Mouse (Mus musculus) forebrain, postnatal 0 days (tissue): Measurements from ENCODE around the gene Rgs16. TPM values are rescaled to one million over a fixed set of nuclear protein-coding genes. Genes with fewer than 3 reads are reported as not detected.

Experiments
- ATAC-seq: fragments of 200-750 bp; cut with Nextera tagmentation; 2 replicates; pipeline ENCODE4 v1.8.0; 2017; ENCODE audit warnings: mild to moderate bottlenecking, moderate library complexity
- DNase-seq: peaks from one replicate; pipeline ENCODE4 v3.0.0-alpha.2; 2015
- H3K27ac ChIP-seq: fragments of 300-500 bp; sonication (generic); 2 replicates; pipeline ENCODE4 v1.5.1; 2014; ENCODE audit warnings: low read depth, mild to moderate bottlenecking, antibody characterized with exemption, low read length, moderate library complexity, mixed read lengths
- H3K27me3 ChIP-seq: fragments of 300-500 bp; sonication (generic); 2 replicates; pipeline ENCODE4 v1.6.1; 2014; ENCODE audit warnings: mild to moderate bottlenecking, low read length, mixed read lengths; ENCODE audit not compliant: insufficient read depth
- H3K36me3 ChIP-seq: fragments of 300-500 bp; sonication (generic); 2 replicates; pipeline ENCODE4 v1.6.1; 2014; ENCODE audit warnings: mild to moderate bottlenecking, moderate library complexity; ENCODE audit not compliant: insufficient read depth
- H3K4me1 ChIP-seq: fragments of 300-500 bp; sonication (generic); 2 replicates; pipeline ENCODE4 v1.6.1; 2014; ENCODE audit warnings: antibody characterized with exemption; ENCODE audit not compliant: insufficient read depth
- H3K4me2 ChIP-seq: fragments of 300-500 bp; sonication (generic); 2 replicates; pipeline ENCODE4 v1.6.1; 2014; ENCODE audit warnings: low read depth, mild to moderate bottlenecking, moderate library complexity
- H3K4me3 ChIP-seq: fragments of 300-500 bp; sonication (generic); 2 replicates; pipeline ENCODE4 v1.5.1; 2014; ENCODE audit warnings: low read depth, low read length, mixed read lengths
- H3K9ac ChIP-seq: fragments of 300-500 bp; sonication (generic); 2 replicates; pipeline ENCODE4 v1.6.1; 2014; ENCODE audit warnings: mild to moderate bottlenecking
- H3K9me3 ChIP-seq: fragments of 300-500 bp; sonication (generic); 2 replicates; pipeline ENCODE4 v1.6.1; 2016; ENCODE audit warnings: low read length
- CTCF ChIP-seq: sonication (generic); IDR thresholded peaks from 2 replicates; pipeline ENCODE4 v1.5.1; 2016; ENCODE audit warnings: antibody characterized with exemption, control low read depth, low read depth
- WGBS: fragments of 180-500 bp; shearing (Covaris S2); extraction: QIAGEN DNeasy Blood & Tissue Kit; methylation state at CpG from one replicate; pipeline ENCODE4 v1.1.7; 2014; 5-methylcytosine and 5-hydroxymethylcytosine counted together
- polyA plus RNA-seq: library from polyadenylated mRNA; unstranded; fragments of >200 nt; fragmentation: Nextera tagmentation; extraction: Ambion mirVana; gene quantifications from 2 replicates; pipeline ENCODE4 v1.2.1, GENCODE M21; 2015
- total RNA-seq: library from RNA; depleted of rRNA; stranded (reverse); fragments of >200 nt; gene quantifications from 2 replicates; pipeline ENCODE4 v1.2.3, GENCODE M21; 2014; rRNA removed

The Rgs16 gene
- total and polyA plus RNA-seq, 2 experiments from 2014 or later = 9.6 to 16.7 TPM

- H3K27ac ChIP-seq = no peak overlapping the region
- no peak overlapping the region for H3K9ac ChIP-seq
- WGBS = 38% methylated on average over 1 of the region's 1 CpGs
- ATAC-seq (no peak), DNase-seq (no peak)
- no peaks in the 10 kb centered on the region for H3K36me3 ChIP-seq
- H3K9me3 ChIP-seq = no peaks in the 10 kb centered on the region
- no peaks in the 10 kb centered on the region for H3K4me1 ChIP-seq
- H3K27me3 ChIP-seq = no peaks in the 10 kb centered on the region
- no peak for TF ChIP-seq CTCF
- H3K4me2 ChIP-seq = no peak overlapping the region
- H3K4me3 ChIP-seq = no peak overlapping the region
Measured at GRCm38 (mm10) chr1:153783339-153783738, 43.2 kb downstream of the Rgs16 start.

DNA sequence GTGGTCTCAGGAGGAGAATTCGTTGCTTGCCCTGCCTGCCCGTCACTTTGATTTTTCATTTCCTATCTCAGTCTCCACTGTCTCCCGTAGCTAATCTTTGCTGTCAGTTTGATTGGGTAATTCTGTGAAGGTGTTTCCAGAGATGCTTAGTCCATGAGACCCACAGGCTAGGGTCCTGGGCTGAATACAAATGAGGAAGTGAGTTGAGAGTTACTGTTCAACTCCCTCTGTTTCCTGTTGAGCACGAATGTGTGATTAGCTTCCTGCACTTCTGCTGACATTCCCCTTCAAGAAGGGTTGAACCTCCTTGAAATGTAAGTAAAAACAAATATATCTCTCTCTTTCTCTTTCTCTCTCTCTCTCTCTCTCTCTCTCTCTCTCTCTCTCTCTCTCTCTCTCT, 45.5 kb downstream of the Rgs16 start:
- Histone ChIP-seq H3K4me3 (no peak overlapping the region), H3K4me1 (no peaks in the 10 kb centered on the region), H3K4me2 (no peak overlapping the region), H3K27ac (no peak overlapping the region), H3K9ac (no peak overlapping the region), H3K36me3 (no peaks in the 10 kb centered on the region), H3K27me3 (no peaks in the 10 kb centered on the region), H3K9me3 (no peaks in the 10 kb centered on the region)
- no peak for TF ChIP-seq CTCF
- DNase-seq (no peak), ATAC-seq (no peak)
- WGBS = 82% methylated on average over 4 of the region's 4 CpGs

DNA sequence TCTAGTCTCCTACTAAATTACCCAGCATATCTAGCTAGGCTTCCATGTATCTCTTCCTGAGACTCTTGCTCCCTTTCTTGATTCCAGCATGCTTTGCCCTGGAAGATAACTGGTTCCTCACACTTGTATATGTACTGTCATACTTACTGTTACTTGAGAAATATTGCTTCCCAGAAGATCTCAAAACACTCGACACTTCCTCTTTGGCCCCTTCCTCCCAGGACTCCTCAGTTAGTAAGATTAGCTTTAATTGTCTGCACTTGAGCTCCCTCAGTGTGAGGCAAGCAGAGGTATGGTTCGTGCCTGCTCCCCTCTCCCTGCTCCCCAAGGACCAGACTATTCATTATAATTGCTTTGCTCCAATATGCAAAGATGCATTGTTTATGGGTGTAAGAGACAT, 50.6 kb downstream of the Rgs16 start:
- TF ChIP-seq CTCF = no peak
- Histone ChIP-seq H3K27ac (no peak overlapping the region), H3K9ac (no peak overlapping the region), H3K4me1 (no peaks in the 10 kb centered on the region), H3K4me2 (no peak overlapping the region), H3K36me3 (no peaks in the 10 kb centered on the region), H3K4me3 (no peak overlapping the region), H3K27me3 (no peaks in the 10 kb centered on the region), H3K9me3 (no peaks in the 10 kb centered on the region)
- no peak for ATAC-seq
- no peak for DNase-seq
- 50% methylated on average over 2 of the region's 2 CpGs for WGBS

DNA sequence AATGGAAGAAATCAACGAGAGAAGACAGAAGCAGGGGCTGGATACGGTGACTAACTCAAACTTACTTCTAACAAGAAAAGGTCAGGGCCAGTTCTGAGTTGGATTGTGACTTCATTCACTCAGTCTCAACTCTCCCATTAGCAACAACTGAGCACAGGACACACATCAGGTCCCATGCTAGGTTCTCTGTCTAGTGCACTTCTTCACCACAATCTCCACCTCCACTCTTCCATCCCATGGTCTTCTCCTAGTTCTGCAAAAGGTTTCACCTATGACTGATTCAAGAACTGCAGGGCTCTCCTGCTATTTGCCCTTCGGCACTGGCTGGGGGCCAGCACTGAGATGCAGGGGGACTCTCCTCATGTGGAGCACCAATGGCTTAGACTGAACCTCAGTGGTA, 54.1 kb downstream of the Rgs16 start:
- 90% methylated on average over 3 of the region's 3 CpGs for WGBS
- Histone ChIP-seq H3K27me3 (no peaks in the 10 kb centered on the region), H3K9me3 (no peaks in the 10 kb centered on the region), H3K4me1 (no peaks in the 10 kb centered on the region), H3K27ac (no peak overlapping the region), H3K36me3 (no peaks in the 10 kb centered on the region), H3K4me2 (no peak overlapping the region), H3K9ac (no peak overlapping the region), H3K4me3 (no peak overlapping the region)
- TF ChIP-seq CTCF = no peak
- ATAC-seq (no peak), DNase-seq (no peak)

Other genes starting within 250 kb of the Rgs16 start
- 9.5 TPM in 2 replicates for gene Npl, start 190.3 kb upstream of the Rgs16 start, total RNA-seq
- gene Npl, start 190.3 kb upstream of the Rgs16 start, polyA plus RNA-seq = 9.3 and 10.2 TPM in 2 replicates
- gene Rgs8, start 87.3 kb upstream of the Rgs16 start, total RNA-seq = 19.3 and 22.7 TPM in 2 replicates
- gene Rgs8, start 87.3 kb upstream of the Rgs16 start, polyA plus RNA-seq = 12.0 and 16.6 TPM in 2 replicates
- 39.5 and 43.9 TPM in 2 replicates for gene Rnasel, start 9.1 kb downstream of the Rgs16 start, total RNA-seq
- gene Rnasel, start 9.1 kb downstream of the Rgs16 start, polyA plus RNA-seq = 10.7 and 19.5 TPM in 2 replicates
- gene Rgsl1, start 103.8 kb downstream of the Rgs16 start, total RNA-seq = 0.23 and 0.90 TPM in 2 replicates
- 0.39 and 0.44 TPM in 2 replicates for gene Rgsl1, start 103.8 kb downstream of the Rgs16 start, polyA plus RNA-seq
- not detected in 2 replicates for gene Teddm1b, start 134.0 kb downstream of the Rgs16 start, total RNA-seq
- gene Teddm1b, start 134.0 kb downstream of the Rgs16 start, polyA plus RNA-seq = 0.36 and 0.49 TPM in 2 replicates
- not detected in 2 replicates for gene Teddm1a, start 151.4 kb downstream of the Rgs16 start, total RNA-seq
- gene Teddm1a, start 151.4 kb downstream of the Rgs16 start, polyA plus RNA-seq = 0.11 TPM in 1 of 2 replicates, not detected in the other
- gene Glul, start 159.6 kb downstream of the Rgs16 start, total RNA-seq = 297 and 313 TPM in 2 replicates
- gene Glul, start 159.6 kb downstream of the Rgs16 start, polyA plus RNA-seq = 254 and 255 TPM in 2 replicates
- 2.3 and 2.9 TPM in 2 replicates for gene Teddm2, start 159.9 kb downstream of the Rgs16 start, total RNA-seq
- 1.7 and 2.5 TPM in 2 replicates for gene Teddm2, start 159.9 kb downstream of the Rgs16 start, polyA plus RNA-seq